Mouse (Mus musculus): ENCODE results near the gene Agpat4.

DNA sequence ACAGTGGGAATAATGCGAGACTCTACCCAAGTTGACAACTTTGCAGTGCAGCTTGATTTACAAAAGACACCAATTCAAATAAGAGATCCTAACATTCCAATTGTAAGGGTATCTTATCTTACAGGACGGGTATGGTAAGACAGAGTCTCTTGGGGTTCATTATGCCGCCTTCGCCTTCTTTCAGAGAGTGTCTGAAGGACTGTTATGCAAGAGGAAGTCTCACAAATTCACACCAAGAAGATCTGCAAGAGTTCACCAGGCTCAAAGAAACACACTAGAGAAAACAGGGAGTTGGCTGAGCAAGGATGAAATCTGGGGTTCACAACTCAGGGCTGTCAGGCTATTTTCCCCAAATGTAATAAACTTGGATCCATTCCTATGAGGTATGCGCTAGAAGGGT is 36.3 kb upstream of the Agpat4 start:
- no peak for TF ChIP-seq EP300 (IDR thresholded peaks at IDR 0.05; ENCODE audit: low read depth)
- TF ChIP-seq CTCF (IDR thresholded peaks at IDR 0.05; ENCODE audit: low read depth): no peak

Data from heart, postnatal 0 days (tissue).